Mouse (Mus musculus): ENCODE measurements around the gene Elp4. TPM values are rescaled to one million over a fixed set of nuclear protein-coding genes. Genes with fewer than 3 reads are reported as not detected.

Gene Elp4
- total RNA-seq, 2 experiments from 2014 or later: 17.7 to 20.1 TPM

DNA sequence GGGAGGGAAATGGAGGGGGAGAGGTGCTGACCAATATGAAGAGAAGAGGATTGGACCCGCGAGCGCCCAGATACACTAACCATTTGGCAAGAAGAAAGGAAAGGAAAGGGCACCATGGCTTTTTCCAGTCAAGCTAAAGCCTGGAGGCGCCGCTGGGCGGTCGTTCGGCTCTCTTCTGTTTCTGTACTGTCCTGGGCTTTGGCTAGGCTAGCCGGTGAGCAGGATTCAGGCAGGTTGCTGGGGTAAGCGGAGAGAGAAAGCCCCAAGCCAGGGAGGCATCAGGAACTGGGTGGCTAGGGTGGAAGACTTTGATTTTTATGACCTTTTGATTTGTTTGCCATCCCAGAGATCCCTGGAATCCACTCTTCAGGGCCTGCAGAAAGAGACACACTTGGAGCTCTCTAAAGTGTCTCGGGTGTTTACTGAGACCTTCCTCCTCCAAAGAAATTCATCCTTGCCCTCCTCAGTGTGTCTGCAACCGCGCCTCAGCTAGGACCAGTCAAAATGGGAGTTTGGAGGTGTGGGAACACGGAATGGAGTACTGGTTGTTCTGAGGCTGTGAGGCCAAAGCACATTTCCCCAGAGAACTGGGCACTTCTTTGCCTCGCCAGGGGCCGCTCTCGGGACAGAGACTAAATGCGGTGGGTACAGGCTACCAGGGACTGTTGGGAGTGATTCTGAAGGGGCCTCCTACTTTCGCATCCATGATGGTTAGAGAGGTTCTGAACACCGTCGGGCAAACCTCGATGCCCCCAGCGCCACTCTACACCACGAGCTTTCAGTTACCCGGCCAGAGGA is 232.4 kb downstream of the Elp4 start:
- DNase-seq (ENCODE audit: low spot score in 2 of 2): no peak

DNA sequence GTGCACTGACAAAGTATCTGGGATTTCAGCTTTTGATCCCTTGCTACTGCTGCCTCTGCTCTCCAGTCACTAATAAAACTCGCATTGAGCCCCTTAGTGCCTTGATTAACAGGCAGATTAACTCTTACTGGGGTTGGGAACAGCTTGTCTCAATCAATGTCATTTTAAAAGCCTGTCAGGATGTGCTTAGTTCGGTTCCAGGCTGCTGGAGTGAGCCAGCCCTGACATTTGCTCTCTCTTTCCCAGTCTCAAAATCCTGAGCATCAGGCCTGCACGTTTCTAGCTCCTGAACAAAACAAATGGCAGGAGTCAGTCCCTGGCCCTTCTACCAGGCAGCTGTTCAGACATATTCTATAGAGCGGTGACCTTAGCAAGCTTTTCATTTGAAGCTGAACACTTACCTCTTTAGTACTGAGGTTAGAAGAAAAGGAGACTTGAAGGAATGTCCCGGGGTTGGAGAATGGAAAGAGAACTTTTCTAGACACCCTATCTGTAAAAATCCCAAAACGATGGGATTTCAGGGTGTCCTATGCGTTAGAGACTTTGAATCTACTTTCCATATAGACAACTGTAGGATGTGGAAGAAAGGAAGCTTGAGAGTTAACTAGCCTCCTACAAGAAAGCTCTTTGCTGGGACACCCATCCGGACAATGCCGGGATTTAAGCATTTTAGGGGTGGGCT is 233.1 kb downstream of the Elp4 start:
- no peak for DNase-seq (ENCODE audit: low spot score in 2 of 2)

DNA sequence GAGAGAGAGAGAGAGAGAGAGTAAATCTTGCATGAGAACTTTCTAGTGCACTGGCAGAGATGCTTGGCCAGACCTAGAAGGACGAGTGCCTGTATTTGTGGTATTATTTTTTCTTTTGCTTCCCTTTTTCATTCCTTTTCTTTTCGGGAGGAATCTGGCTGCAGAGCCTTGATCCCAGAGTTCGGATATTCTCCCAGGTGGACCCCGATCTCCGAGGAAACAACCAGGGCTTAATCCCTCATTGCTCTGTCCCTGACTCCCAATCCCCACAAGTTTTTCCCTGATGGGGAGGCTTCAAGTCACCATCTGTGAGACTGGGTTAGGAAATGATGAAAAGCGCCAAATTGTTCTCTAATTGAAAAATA is 233.7 kb downstream of the Elp4 start:
- no peak for DNase-seq (ENCODE audit: low spot score in 2 of 2)

DNA sequence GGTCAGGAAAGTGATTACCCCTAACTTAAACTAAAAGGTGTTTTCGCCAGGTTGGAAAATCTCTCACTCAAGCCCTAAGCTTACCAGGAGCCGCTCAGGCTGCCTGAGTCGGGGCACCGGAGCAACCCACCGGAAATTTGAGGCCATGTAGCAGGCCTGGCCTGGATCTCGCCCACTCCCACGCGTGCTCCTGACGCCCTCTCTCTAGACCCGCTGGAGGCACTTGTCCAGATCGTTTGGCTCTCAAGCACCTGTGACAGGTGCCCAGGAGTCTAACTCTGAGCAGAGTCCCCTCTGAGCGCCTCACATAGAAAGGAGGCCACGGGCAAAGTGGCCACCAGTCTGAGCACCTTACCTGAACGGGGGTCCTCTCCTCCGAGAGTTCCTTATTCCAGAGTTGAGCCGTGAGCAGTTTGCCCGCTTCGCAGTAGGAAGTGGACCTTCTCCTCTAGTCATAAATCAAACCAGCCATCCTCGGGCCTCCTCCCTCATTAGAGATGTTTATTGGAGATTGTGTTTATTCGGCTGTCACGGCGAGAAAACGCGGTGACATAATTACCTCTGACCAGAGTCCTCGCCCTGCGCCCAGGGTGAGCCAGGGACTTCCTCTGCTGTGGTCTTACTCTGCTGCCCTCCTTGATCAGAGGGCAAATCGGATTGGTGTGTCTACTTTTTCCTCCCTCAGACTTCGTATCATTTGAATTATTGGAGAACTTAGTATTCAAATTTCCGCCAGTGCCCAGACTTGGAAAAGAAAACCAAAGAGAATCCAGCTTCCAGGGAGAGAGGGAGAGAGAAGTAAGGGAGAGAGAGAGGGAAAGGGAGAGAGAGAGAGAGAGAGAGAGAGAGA is 234.3 kb downstream of the Elp4 start:
- DNase-seq (ENCODE audit: low spot score in 2 of 2): no peak

DNA sequence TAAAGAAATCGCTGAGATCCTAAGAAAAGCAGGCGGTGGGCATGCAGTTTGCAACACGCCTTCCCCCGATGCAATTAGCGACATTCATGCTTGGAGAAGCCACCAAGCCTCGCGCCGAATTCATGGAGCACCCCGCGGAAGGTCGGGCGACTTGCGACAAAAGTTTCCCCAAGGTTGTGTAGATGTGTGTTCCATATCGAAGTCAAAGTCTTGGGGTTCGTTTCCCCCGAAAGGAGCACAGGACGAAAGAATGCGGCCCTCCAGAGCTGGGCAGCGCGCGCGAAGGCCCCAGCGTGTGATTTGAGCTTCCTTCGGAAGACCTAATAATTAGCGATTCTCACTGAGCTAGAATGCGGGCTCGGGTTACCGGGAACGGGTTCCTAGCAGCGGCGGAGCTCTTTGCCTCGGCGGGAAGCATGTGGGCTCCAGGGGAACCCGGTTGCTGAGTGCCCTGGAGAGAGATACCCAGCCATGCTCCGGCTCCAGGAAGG is 234.9 kb downstream of the Elp4 start:
- no peak for DNase-seq (ENCODE audit: low spot score in 2 of 2)

DNA sequence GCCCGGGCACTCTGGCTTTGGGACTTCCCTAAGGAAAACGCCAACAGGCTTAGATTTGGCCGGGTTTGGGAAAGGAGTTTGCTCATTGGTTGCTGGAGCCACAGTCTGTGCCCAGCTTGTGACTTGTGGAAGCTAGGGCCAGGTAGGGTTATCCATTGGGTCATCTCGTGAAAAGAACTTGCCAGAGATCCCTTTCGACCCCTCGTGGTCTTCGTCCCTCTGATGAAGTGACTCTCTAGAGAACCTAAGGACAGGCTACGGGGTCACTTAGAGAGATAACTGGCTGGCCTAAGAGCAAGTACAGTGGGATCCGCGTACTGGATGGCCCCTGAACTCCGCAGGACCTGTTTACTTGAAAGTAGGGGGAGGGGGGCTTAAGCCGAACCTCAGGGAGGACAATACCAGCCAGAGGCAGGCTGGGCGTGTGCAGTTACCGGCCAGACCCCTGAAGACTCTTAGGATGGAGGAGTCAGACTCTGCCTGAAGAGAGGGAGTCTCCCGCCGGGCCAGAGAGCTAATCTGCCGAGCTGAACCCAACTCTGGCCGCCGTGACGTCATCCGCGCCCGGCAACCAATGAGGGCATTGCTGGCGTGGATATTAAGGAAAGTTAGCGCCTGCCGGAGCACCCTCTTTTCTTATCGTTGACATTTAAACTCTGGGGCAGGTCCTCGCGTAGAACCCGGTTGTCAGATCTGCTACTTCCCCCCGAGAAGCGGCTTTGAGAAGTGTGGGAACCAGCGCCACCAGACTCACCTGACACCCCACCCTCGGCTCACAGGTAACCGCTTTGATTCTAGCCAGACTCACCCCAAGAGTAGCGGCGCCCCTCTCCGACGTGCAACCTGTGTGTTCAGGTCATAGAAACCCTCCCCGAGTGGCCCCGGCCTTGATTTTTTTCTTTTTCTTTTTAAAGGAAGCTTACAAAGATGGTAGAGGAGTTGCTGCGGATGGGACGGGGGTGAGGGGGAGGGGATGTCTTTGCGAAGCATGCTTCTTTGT is 235.8 kb downstream of the Elp4 start, which contains the start of gene Pax6:
Pax6 (plus strand) TSS at position 630 of the 1,000 bp plus-strand sequence.
- DNase-seq (ENCODE audit: low spot score in 2 of 2): no peak

DNA sequence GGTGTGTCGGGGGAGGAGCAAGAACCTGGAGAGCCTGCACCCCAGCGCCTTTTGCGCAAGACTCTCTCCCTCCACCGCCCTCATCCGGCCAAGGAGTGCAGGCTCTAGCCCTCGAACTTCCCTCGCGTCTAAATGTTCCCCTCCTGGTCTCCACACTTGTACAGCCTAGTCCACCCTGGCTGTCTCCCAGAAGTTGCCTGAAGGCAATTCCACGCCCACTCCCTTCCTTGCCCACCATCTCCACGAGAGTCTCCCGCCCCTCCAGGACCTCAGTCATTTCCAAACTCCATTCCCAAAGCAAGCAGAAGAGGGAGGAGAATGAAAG is 236.8 kb downstream of the Elp4 start:
- DNase-seq (ENCODE audit: low spot score in 2 of 2): no peak

DNA sequence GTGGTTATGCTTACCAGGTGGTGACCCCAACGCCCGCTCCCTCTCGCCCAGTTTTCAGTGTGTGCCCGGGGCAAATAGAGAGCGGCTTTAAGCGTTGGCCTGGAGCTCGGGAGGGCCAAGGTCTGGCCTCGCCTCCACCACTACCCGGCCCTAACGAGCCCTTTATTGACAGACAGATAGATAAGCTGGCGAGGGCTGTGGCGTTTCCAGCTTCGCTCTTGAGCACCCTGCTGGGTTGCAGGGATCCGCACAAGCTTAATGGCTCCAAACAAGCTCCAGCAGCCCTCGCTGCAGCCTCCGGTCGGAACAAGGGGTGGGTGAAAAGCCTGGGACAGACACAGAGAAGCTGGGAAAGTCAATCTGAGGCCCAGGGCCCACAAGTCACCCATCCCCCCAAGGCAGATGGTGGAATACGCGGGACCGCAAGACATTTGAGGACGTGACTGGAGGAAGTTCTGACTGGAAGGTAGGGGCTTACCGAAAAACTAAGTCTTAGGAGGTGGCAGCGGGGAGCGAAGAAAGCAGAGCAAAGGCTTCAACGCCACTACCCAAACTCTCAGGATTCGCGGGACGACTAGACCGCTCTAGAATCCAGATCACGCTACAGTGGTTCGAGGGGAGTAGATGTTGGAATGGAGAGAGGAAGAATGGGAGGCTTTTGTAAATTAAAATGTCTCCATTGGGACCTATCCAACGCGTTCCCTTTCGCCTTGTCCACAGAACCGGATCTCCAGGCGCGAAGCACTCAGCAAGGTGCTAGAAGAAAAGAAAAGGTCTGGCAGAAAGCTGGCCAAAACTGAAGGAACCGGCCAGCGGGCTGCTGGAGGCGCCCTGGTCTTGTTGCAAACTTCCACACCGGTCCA is 237.4 kb downstream of the Elp4 start:
- DNase-seq (ENCODE audit: low spot score in 2 of 2): no peak

DNA sequence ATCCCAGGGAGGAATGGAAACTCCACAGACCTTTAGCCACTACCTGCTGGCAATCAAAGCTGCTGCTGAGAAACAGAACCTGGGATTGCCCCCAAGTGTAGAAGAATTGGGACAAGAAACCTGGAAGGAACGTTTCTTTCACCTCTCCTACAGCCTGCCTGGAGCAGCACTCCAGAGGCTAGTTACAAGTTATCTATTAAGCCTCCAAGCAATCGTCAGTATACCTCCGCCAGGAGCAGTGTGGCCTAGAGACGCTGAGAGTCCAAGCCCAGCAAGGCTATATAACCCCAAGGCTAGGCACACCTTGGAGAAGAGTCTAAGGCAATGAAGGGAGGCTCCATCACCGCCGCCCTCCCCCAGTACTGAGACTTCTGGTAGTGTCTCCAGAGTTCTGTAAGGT is 238.0 kb downstream of the Elp4 start:
- no peak for DNase-seq (ENCODE audit: low spot score in 2 of 2)

DNA sequence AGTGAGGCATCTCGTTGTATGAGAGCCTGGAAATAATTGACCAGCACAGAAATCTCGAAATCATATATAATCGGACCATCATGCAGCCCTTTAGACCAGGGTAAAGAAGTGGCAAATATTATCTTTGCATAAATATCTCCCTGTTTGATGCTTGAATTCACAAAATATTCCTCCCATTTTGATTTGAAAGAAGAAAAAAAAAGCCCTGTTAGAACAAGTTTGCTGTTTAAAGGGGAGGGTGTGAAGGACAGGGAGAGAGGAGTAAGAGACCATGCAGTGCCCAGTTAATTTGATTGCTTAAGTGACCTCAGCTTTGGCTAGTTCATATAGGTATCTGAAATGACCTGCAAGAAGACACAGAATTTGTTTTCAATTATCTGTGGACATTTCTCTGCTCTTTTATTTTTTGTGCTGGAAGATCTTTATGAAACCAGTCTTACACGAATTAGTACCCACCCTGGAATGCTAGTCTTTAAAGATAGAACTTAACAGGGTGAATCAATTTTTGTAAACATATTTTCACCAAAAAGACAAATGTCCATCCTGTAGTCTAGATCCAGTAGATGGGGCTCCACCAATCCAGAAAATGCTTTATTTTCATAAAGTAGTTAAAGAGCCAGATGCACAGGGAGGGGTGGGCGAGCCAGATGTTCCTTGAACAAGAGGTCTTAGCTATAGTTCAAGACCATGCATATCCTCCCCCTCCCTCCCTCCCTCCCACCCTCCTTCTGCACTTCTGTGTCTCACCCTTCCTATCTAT is 238.7 kb downstream of the Elp4 start:
- no peak for DNase-seq (ENCODE audit: low spot score in 2 of 2)

DNA sequence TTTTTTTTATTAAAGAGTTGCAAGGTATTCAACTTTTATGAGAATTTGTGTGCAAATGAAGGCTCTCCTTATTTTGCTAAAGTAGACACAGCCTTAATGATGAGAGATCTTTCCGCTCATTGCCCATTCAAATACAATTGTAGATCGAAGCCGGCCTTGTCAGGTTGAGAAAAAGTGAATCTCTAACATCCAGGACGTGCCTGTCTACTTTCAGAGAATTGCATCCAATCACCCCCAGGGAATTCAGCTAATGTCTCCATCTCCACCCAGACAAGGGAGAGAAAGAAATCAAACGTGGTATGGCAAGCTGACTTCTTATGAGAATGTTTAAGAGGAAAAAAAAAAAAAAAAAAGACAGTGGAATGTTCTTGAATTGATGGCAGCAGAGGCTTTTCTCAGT is 239.4 kb downstream of the Elp4 start:
- DNase-seq (ENCODE audit: low spot score in 2 of 2): no peak

DNA sequence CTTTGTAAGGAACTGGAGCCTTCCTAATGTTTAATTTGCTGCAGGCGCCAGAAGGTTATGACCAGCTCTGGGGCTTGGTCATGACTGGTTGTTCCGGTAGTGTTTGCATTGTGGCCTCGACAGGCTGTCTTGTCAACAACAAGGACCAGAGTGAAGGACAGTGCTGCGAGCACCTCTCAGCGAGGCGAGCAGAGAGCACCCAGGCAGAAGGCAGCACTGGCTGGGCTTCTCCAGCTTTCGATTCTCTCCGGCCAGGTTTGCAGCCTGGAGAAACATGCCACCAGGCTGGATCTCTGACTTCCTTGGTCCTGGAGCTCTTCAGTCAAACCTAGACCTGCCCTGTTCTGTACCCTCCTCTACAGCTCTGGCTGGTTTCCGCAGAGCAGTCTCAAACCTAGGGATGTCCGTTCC is 241.3 kb downstream of the Elp4 start:
- DNase-seq (ENCODE audit: low spot score in 2 of 2): no peak

DNA sequence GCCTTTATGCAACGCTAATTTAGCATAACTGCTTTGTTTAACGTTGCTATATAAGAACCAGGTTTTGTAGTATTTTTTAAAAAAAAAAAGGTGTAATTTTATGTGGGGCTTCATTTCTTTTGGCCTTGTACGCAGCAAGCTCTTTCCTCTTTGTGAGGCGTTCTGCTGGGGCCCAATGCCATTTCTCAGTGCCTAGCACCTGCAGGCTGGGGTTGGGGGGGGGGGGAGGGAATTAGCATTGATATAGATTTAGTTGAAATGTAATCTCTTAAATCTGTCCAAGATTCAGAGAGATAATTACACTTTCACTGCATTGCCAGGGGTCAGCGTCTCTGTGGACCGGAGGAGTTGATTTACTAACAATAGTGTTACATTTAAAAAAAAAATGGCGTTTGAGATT is 241.8 kb downstream of the Elp4 start:
- no peak for DNase-seq (ENCODE audit: low spot score in 2 of 2)

DNA sequence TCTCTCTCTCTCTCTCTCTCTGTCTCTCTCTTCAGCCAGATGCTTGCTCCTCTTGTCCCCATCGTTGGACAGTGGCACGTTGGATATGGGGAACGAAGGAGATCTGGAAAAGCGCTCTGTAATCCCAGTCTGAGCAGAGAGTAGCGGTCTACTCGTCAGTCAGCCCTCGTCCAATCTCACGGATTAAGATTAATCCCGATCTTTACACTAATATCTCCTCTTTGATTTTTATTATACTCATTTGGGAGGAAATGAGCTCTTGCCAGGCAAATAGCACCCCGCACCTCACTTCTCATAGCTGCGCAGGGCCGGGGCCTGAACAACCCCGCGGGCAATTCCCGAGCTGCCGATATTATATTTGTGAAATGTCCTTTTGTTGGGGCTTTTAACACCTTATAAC is 242.2 kb downstream of the Elp4 start:
- DNase-seq (ENCODE audit: low spot score in 2 of 2): no peak

DNA sequence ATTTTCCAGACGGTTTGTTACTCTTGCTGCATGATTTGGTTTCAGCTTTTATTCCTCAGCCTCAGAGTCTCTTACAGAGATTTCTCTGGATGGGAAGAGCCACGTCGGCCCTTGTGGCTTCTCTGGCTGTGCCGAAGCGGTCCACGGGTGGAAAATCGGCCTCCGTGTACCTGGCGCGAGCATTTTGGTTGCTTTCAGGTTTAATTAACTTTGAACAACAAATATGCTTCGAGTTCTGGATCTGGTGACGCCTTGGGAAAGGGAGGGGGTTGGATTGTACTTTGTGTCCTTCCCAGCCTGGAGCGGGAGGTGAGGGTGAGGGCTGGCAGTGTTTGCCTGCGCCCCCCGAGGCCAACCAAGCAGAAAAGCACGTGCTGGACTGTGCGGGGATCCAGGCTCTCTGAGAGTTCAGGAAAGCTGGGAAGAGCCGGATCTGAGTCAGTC is 242.7 kb downstream of the Elp4 start:
- no peak for DNase-seq (ENCODE audit: low spot score in 2 of 2)

DNA sequence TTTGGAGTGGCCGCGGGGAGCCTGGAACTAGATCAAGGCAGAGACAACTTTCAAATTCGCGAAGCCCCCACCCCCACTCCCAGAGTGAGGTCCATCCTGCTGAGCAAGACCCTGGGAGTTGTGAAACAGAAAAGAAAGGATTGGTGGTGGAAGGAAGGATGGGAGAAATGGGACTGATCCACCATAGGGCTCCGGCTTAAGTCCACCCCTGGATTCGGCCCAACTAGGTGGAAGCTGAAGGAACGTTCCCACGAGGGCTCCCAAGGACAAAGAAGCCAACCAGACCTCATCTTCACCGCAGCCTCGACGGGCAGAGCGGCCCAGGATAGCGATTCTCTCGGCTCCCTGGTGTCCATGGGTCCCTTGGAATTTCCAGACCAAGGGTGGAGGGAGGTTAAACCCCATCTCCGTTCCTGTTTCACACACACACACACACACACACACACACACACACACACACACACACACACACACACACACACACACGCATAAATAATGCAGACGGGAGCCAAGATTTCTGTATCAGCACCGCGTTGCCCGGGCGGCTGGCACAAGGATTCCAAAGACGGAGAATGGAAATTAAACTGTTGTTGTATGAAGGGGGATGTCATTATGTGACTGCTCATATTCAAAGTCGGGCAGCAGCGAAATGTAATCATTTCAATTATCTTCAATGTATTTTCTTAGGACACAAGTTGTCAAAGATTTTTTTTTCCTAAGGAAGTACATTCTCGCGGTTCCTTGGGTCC is 243.3 kb downstream of the Elp4 start:
- no peak for DNase-seq (ENCODE audit: low spot score in 2 of 2)

DNA sequence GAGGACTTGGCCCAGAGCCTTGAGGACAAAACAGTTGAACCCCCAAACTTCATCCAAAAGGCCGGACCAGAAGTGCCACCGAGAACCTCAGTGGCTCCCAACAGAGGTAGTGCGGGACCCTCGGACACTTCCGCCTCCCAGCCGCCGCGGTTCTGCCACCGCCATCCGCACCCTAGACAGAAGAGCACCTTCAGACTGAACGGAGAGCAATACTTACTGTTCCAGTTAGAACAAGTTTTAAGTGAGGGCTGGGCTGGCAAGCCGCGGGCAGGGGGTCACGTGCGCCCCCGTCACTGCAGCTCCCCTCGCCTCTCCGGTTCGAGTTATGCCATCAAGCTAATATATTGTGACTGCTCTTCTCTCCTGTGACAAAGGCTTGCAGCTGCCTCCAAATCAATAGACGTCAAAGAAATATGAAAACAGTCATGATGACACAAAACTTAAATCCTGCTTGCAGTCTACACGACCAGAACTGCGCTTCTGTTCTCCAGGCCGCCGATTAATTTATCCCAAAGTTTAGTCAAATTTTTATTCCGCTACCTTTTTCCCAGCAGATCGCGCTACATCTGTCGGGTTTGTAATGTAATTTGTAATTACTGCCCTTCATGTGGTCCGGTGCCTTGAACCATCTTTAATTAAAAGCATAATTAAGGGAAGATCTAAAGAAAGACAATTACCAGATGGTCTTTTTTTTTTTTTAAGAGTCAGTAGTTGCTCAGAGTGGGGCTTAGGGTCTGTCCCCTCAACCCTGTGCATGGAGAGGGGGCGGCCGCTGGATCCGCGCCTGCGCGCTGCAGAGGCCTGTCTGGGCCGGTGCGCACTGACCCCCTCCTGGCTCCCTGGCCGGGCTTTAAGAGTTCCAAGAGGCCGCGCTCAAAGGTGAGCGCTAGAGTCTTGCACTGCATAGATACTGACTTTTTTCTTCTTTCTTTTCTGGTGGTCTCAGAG is 244.2 kb downstream of the Elp4 start:
- no peak for DNase-seq (ENCODE audit: low spot score in 2 of 2)
